Mouse (Mus musculus) cerebral cortex, adult 2 months (tissue): ENCODE results near the gene Ctnnb1.

ENCODE experiments used
- WGBS: fragments of 180-500 bp; shearing (Covaris S2); methylation state at CpG from one replicate; pipeline ENCODE4 v1.1.7; 2018; 5-methylcytosine and 5-hydroxymethylcytosine counted together

Ctnnb1 gene

DNA sequence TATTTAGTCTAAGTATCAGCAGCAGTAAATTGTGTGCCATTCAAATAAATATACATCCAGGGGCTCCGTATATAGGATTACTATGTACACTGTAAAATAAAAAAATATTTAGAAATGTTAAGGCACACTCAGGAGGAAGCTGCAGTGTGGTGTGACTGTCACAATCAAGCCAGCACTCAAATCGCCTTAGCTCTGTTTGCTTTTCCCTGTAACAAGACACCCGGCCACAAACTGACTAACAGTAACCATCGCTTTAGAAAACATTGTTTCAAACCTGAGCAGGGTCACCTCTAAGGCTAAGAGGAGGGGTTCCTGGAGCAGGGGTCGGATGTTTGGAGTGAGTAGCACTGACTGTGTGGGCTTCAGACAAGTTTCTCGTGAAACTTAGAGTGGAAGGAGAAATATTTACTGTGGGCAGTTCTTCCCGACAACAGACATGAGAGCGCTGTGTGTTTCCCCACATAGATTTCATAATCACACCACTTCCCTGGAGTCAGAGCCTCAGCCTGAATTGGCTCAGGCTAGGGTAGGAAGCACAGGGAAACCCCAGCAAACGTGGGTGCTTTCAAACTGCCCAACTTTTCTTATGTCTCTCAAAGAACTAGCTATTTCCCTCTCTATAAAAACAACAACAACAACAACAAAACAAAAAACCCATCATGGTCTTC lies 1.9 kb upstream of the Ctnnb1 start:
- 53% methylated on average over 9 of the region's 9 CpGs for WGBS

DNA sequence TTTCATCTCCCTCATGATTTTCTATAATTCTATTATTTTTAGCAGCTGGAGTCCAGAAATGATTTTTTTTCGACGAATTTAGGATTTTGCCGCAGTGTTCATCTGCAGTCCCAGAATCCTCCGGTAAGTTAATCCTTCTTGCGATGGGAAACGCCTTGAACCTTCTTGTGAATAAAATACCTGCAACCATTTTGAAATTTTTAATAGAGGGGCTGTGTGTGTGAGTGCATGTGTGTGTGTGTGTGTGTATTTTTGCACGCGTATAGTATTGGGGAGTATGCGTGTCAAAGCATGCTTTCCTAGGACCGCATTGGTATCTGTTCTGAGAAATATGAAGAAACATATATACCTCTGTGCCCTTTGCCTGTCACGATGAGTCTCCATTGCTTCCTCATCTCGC lies 1.0 kb downstream of the Ctnnb1 start:
- 94% methylated on average over 12 of the region's 12 CpGs for WGBS

DNA sequence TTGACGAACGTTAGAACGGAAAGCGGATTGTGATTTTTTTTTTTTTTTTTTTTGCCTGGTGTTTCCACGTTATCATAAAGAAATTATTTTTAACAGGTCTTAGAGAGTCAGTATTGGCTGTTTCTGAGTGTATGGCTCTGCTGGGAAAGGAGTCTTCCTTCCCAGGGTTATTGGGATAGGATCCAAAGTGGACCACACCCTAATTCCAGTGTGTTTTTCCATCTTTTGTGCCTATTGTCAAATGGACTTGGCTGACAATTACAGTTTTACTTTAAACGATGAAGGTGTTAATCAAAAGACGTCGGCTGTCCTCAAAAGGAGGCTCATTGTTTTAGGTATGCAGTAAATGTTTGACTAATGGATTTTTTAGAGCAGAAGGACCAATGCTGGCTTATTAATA lies 1.8 kb downstream of the Ctnnb1 start:
- 54% methylated on average over 8 of the region's 8 CpGs for WGBS

DNA sequence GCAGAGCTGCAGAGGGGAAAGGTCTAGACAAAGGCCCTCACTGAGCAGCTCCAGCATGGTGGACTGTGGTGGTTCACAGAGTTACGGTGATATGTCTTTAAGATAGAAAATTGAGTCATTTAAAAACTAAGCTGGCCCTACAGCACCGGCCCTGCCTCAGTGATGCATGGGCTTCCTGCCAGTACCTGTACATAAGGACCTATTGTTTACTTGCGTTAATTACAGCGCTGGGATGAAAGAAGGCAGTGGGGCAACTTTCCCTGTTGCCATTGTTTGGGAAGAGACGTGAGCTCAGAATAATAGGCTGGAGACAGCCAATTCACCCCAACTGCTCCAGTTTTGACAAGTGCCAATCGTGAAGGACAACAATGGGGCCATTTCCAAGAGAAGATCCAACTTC lies 3.4 kb downstream of the Ctnnb1 start:
- 52% methylated on average over 6 of the region's 6 CpGs for WGBS

DNA sequence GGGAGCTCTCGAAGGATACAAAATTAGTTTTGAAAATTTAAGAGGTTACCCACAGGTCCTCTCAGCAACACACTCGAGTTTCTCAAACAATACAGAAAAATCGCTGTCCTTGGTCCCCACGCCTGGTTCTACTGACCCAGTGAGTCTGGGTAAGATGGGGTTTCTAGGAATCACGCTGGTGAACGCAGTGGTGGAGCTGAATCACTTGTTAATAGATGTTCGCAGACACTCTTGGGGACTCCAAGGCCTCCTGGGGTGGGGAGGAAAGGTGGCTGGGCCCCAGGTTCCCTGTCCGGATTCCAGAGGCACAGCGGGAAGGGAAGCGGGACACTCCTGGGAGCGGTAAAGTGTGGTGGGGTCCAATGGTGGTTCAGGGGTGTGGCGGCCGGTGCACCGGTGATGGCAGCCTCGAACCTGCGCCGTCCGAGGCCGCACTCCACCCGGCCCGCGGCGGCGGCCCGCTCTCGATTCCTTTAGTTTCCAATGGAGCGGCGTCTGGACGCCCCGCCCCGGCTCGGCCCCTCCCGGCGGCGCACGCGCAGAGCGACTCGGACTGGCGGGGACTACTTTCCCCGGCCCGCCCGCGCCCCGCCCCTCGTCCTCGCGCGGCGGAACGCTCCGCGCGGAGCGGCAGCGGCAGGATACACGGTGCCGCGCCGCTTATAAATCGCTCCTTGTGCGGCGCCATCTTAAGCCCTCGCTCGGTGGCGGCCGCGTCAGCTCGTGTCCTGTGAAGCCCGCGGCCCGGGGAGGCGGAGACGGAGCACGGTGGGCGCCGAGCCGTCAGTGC lies 4.0 kb downstream of the Ctnnb1 start:
- 4% methylated on average over 78 of the region's 78 CpGs for WGBS

DNA sequence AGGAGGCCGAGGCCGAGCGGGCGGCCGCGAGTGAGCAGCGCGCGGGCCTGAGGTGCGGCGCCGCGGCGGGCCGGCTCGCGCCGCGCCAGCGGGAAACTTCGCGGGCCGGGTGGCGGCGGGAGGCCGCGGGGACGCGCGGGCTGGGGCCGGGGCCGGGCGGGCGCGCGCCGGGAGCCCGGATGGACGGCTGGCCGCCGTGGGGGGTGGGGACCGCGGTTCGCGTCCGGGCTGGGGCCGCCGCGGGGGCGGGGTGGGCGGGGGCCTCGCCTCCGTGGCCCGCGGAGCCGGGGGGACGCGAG lies 4.5 kb downstream of the Ctnnb1 start:
- 1% methylated on average over 54 of the region's 58 CpGs for WGBS

DNA sequence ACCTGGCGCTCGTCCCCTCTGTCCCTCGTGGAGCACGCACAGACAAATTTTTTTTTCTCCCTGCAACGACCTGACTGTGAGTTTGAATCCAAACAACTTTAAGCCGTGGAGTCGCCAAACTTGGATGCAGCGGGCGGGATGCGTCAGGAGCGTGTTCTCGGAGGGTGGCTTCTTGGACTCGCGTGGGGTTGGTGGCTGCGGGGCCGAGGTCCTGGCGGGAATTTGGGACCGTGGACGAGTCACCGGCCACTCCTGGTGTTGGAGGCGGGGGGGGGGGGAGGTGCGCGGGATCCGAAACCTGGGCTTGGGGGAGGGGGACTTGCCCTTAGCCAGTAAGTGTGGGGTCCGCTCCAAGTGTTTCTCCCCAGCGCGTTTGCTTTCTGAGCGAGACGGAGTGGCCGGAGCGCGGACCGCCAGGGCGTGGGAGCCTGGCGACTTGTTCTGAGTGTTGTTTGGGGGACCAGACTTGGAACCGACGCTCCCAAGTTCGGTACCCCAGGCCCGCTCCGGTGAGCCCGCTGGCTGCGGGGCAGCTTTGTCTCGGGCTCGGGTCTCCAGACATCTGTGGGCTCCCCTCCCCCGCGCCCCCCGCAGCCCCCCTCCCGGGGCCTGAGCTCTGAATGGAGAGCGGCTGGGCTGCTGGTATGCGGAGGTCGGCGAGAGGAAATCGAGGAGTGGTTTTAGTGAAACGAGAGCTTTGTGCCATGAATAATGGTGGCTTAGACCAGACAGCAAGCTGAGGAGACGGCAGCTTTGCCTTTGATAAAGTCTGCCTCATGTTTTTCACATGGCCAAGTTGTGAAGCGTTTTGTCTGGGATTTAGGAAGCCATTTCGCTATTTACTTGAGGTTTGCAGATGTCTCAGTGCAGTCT lies 5.1 kb downstream of the Ctnnb1 start:
- WGBS: under 1% methylated on average over 57 of the region's 57 CpGs

DNA sequence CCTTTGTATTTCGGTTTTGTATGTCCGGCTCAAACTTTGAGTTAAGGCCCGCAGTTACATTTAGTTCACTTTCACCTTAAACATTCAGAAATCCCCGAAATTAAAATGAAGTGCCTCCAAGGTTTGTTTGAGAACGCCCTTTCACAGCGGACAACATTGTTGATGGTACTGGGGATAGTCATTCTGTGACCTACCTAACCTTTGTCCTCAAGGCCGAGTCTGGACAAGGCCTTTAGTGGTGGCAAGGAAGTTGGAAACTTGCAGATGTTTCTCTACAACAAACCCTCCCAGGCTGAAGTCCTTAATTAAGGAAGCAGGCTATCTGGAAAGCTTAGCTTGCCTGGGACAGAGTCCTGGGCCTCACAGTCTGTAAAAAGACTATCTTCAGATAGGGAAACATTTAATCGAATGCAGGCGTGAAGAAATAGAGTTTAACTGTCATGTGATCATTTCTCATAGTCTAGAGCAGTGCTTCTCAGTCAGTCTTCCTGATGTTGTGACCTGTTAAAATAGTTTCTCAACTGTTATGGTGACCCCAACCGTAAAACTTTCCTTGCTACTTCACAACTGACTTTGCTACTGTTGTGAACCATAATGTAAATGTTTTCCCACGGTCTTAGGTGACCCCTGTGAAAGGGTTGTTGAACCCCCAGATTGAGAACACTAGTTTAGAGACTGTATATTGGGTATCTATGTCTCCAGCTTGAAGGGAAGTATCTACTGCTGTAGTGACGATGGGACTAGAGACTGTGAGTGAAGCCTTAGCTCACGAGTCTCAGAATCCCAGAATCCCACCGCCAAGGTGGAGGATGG lies 6.0 kb downstream of the Ctnnb1 start:
- WGBS: 11% methylated on average over 14 of the region's 14 CpGs

DNA sequence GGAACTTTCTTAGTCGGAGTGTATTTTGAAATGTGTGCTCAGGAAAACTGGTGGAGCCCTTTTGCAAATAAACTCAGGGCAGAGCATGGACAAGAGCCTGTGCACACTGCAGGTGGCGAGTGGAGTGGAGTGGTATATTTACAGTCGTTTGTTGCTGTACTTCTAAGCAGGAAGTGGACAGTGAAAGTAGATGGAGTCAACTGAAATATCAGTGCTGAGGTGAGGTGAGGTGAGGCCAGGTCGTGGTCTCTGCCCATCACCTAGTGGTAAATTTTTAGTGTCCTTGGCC lies 6.6 kb downstream of the Ctnnb1 start:
- WGBS: 18% methylated on average over 4 of the region's 4 CpGs

DNA sequence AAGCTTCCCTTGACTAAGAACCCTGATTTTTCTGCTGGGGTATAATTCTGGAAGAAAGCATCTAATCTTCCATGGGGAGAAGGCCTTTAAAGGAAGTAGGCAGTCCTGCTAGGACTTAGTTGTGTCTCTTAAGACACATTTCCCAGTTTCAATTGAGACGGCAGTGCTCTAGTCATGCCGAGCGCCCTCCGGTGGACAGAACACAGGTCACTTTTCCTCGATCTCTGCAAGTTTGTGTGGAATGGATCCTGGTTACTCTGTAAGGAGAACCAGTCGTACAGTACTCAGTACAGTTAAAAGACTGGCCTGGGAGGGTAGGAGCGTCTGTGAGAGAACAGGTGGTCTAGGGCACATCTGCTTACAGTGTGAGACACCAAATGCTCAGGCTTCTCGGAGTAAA lies 7.3 kb downstream of the Ctnnb1 start:
- WGBS: 13% methylated on average over 8 of the region's 8 CpGs

DNA sequence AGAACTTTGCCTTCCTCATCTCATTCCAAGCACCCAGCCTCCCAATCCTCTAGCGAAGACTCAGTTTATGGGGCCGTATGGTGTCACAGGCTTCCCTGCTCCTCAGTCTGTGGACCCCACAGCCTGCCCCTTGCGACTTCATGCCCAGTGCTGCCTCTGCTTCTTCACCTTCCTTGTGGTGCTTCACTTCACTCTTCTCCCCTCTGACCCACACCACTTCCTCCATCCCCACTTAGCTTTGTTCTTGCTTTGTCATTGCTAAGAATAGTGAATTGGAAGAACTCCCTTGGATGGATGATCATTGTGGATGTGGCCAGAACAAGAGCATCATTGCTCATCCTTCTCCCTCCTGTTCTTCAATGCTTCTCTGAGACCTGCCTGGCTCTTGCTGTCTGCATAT lies 11.8 kb downstream of the Ctnnb1 start:
- whole genome bisulfite sequencing: 82% methylated on average over 3 of the region's 3 CpGs

DNA sequence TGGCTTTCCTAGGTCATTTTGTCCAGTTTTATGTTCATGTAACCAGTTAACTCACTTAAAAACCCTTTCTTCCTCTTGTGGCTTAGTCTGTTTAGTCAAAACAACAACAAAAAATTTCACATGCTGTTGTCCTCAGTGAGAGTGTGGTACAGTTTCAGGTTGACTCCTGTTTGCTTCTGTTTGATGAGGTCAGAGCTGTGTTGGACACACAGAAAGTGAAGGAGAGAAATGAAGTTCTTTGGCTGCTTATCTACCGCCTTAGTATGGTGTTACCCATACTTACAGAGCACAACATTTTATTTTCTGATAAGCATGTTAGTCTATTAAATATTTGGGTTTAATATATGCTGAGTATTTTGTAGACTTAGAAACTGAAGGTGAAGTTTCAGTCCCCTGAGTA lies 14.7 kb downstream of the Ctnnb1 start:
- 80% methylated on average over 1 of the region's 1 CpGs for WGBS

DNA sequence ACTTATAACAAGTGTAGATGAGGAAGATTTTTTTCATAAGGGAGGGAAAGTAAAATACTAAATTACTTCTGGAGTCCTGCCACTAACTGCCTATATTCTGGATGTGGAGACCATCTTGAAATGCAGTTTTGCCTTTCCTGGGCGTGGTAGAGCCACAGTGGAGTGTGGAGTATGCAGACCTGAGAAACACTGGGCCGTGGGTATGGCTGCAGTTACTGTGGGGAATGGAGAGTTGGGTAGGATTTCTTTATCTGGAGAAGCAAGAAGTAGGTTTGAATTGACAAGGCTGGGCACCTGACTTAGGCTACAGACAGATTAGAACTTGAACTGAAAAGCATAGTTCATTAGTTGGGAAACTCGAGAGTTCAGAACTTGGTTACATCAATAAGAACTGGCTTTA lies 15.2 kb downstream of the Ctnnb1 start:
- WGBS: 67% methylated on average over 3 of the region's 3 CpGs

DNA sequence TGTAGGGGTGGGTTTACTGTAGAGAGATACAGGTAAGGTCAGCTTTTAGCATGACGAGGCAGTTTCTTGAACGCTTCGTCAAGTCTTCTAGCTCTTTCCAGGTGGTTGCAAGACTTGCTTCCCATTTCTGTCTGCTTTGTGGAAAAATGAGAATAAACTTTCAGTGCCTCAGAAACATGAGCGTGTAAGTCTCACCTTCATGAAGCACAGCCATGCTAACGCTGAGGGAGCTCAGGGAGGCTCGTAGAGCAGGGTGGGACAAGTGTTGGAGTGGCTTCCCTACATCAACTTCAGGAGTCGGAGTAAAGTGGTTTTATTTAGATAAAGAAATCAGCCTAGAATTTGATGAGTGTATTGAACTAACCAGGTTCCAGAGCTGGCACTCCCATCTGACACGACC lies 17.1 kb downstream of the Ctnnb1 start:
- 64% methylated on average over 8 of the region's 8 CpGs for WGBS

DNA sequence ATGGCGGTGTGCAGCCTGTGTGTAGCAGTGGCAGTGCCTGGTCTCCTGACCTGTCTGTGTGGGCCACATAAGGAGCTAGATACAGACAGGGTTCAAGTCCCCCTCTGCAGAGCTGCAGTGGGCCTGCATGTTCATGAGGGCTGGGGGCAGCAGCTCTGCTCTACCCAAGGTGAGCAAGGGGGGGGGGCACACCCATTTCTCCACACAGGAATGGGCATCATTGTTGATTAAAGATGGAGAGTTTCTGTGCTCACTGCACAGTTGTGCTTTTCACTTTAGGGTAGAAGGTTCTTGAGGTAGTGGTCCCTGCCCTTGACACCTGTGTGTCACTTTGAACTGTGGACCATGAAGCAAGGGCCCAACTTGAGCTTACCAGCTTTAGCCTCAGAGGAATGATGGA lies 19.8 kb downstream of the Ctnnb1 start:
- 96% methylated on average over 1 of the region's 1 CpGs for WGBS

DNA sequence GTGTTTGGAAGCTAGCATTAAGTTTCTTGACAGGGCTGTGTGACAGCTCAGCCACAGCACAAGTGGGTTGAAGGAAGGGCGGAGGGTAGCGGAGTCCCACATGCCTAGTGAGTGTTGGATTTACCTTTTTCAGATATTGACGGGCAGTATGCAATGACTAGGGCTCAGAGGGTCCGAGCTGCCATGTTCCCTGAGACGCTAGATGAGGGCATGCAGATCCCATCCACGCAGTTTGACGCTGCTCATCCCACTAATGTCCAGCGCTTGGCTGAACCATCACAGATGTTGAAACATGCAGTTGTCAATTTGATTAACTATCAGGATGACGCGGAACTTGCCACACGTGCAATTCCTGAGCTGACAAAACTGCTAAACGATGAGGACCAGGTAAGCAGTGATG lies 21.7 kb downstream of the Ctnnb1 start:
- WGBS: 92% methylated on average over 12 of the region's 12 CpGs

DNA sequence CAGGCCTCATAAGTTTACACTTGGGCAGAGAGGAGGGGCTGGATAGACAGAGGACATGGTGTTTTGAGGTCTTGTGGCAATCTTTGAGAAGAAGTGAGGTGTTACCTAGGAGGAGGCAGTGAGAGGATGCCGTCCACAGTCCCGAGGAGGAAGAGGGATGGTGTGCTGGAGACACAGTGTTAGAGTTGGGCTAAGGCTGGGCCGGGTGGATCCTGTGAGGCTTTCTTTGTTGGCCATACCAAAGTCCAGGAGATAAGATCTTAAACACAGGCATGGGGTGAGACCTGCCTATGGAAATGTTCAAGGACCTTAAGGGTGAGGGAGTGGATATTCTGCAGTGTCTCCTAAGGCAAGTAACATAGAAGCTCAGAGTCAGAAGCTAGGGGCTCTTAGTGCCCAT lies 22.9 kb downstream of the Ctnnb1 start:
- WGBS: 77% methylated on average over 3 of the region's 3 CpGs

DNA sequence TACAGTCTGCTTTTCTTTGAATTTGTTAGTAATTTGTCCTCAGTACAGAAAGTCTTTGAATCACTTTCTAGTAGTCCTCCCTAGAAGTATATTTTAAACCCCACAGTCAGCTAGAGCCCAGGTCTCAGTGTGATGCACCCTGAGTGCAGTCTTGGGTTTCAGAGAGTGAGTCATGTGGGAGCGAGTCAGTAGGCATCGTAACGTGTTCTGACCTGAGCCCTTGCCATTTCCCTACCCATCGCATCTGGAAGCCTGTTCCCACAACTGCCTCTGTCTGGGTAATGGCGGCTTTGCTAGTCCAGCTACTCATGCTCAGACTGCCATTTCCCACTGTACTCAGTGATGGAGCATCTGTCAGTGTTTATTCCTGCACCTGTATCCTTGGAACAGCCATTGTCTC lies 29.0 kb downstream of the Ctnnb1 start:
- WGBS: 70% methylated on average over 5 of the region's 5 CpGs

DNA sequence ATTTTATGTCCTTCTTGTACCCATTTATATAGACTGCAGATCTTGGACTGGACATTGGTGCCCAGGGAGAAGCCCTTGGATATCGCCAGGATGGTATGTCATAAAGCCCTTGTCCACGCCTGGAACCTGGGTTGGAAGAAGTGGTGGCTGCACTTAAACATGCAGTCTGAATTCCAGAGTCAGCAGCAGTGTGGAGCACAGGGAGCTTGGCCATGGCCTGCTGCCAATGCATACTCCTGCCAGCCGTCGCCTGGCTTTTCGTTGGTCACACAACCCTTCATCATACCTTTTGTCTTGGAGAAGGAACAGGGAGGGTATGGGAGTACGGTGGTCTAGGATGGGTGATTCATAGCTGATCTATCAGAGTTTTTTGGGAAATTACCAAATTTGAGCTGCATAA lies 29.5 kb downstream of the Ctnnb1 start:
- 39% methylated on average over 6 of the region's 6 CpGs for WGBS

DNA sequence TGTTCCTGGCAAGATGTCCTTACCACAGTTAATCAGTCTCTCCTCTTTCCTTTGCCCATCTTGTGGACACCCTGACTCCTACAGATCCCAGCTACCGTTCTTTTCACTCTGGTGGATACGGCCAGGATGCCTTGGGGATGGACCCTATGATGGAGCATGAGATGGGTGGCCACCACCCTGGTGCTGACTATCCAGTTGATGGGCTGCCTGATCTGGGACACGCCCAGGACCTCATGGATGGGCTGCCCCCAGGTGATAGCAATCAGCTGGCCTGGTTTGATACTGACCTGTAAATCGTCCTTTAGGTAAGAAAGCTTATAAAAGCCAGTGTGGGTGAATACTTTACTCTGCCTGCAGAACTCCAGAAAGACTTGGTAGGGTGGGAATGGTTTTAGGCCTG lies 30.2 kb downstream of the Ctnnb1 start:
- WGBS: 86% methylated on average over 4 of the region's 4 CpGs

DNA sequence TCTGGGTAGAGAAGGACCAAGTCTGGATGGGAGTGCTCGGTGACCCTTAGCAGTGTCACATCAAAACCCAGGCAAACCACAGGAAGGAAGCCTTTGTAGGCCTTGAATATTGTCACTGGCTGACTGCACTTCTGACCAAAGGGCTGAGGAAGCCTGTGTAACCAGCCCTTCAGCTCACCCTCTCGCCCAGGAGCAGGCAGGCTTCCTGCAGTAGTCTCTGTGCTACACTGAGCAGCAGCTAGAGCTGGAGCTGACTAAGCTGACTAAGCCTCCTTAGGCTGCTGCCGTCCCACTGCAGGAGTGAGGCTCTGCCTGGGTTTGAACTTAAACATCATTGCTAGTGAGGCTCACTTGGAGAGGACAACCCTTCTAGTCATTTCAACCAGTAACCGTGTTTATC lies 31.6 kb downstream of the Ctnnb1 start:
- WGBS: 46% methylated on average over 4 of the region's 4 CpGs

DNA sequence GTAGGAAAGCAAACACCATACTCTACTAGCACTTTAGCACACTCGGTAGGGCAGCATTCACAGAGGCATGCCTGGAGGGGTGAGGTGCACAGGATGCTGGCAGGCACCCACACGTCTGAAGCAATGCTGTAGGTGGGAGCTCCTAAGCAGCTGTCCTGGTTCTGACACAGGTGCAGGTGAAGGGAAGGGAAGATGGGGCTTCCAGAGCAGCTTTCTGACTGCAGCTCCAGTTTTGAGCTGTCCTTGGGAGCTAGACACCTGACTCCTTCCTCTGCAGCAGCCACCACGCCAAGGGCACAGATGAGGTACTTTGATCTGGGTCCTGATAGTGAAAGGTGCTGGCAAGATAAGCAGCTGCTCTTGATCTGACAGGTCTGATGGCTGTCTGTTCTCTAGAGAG lies 32.5 kb downstream of the Ctnnb1 start:
- 36% methylated on average over 3 of the region's 3 CpGs for WGBS
